Mouse (Mus musculus) liver, embryonic 14.5 days (tissue): ENCODE measurements at regions not wholly inside any gene's neighbourhood (a gene's known extent, or its start where the extent isn't known, plus 50 kb on each side); places are given as distances from the start of the nearest gene placed in this dataset.

Source experiments
- ATAC-seq: fragments of 200-750 bp; cut with Nextera tagmentation; 2 replicates; pipeline ENCODE4 v1.8.0; 2017; ENCODE audit warnings: moderate number of reproducible peaks, mild to moderate bottlenecking, moderate library complexity; ENCODE audit not compliant: insufficient read depth
- DNase-seq, 3 experiments: peaks; one replicate each; pipeline ENCODE4 v3.0.0-alpha.2; 2012 to 2013; ENCODE audit warnings: low read depth in 3 of 3, low spot score in 3 of 3
- H3K27ac ChIP-seq: fragments of 300-500 bp; sonication (generic); 2 replicates; pipeline ENCODE4 v1.5.1; 2014; ENCODE audit warnings: moderate library complexity, mild to moderate bottlenecking, control low read depth, inconsistent platforms
- H3K27me3 ChIP-seq: fragments of 300-500 bp; sonication (generic); 2 replicates; pipeline ENCODE4 v1.6.1; 2014; ENCODE audit warnings: mild to moderate bottlenecking, low read length, moderate library complexity; ENCODE audit not compliant: control insufficient read depth, insufficient read depth
- H3K36me3 ChIP-seq: fragments of 300-500 bp; sonication (generic); replicated peaks from 2 replicates; pipeline ENCODE4 v1.6.1; 2014; ENCODE audit warnings: low read depth; ENCODE audit not compliant: control insufficient read depth, insufficient read depth
- H3K4me1 ChIP-seq, 2 experiments: fragments of 200-500 bp in 1 of 2; fragments of 300-500 bp in 1 of 2; sonication (generic) in 1 of 2; replicated peaks; 2 replicates each; pipeline ENCODE4 v1.6.1; 2012 to 2014; ENCODE audit warnings: antibody characterized with exemption in 1 of 2, inconsistent platforms in 1 of 2, low read length in 1 of 2; ENCODE audit not compliant: control insufficient read depth in 2 of 2, insufficient read depth in 2 of 2
- H3K4me2 ChIP-seq: fragments of 300-500 bp; sonication (generic); 2 replicates; pipeline ENCODE4 v1.6.1; 2014; ENCODE audit warnings: low read depth, mild to moderate bottlenecking, control low read depth, moderate library complexity
- H3K4me3 ChIP-seq, 2 experiments: fragments of 200-500 bp in 1 of 2; fragments of 300-500 bp in 1 of 2; sonication (generic) in 1 of 2; 2 replicates each; pipeline ENCODE4 v1.5.1; 2012 to 2014; ENCODE audit warnings: low read depth in 2 of 2, low read length in 2 of 2, mild to moderate bottlenecking in 2 of 2, control low read depth in 1 of 2, inconsistent platforms in 1 of 2, moderate library complexity in 1 of 2; ENCODE audit not compliant: insufficient read depth in 1 of 2
- H3K9ac ChIP-seq: fragments of 300-500 bp; sonication (generic); replicated peaks from 2 replicates; pipeline ENCODE4 v1.6.1; 2014; ENCODE audit warnings: mild to moderate bottlenecking, control low read depth, moderate library complexity
- H3K9me3 ChIP-seq: fragments of 300-500 bp; sonication (generic); 2 replicates; pipeline ENCODE4 v1.6.1; 2016; ENCODE audit warnings: low read length, mixed read lengths; ENCODE audit not compliant: control insufficient read depth
- CTCF ChIP-seq: IDR thresholded peaks from 2 replicates; pipeline ENCODE4 v1.5.1; 2016; ENCODE audit warnings: antibody characterized with exemption, low read depth, control low read depth
- EP300 ChIP-seq: IDR thresholded peaks from 2 replicates; pipeline ENCODE4 v1.6.1; 2016; ENCODE audit warnings: antibody characterized with exemption, low read depth
- WGBS: fragments of 180-500 bp; shearing (Covaris S2); extraction: QIAGEN DNeasy Blood & Tissue Kit; methylation state at CpG from one replicate; pipeline ENCODE4 v1.1.7; 2014; ENCODE audit not compliant: insufficient replicate concordance; 5-methylcytosine and 5-hydroxymethylcytosine counted together

DNA sequence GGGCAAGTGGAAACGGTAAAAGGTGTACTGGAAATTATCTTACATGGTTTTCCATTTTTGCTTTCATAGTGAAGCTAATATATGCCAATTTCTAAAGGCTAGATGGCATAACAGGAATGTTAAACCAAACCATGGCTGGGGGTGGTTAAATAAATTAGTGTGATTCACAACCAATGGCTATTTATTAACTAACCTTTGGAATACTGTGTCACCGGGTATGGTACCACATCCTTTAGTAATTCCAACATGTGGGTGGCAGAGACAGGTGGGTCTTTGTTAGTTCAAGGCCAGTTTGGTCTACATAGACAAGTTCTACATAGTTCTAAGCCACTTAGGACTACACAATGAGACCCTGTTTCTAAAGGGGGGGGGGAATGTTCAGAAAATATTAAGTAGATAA lies 179.8 kb upstream of the Plxnc1 start:
- Histone ChIP-seq H3K4me1 (no peaks in the 10 kb centered on the region), H3K27ac (no peak overlapping the region), H3K4me3 (no peak overlapping the region), H3K4me2 (no peak overlapping the region), H3K9me3 (no peaks in the 10 kb centered on the region), H3K9ac (no peak overlapping the region), H3K27me3 (no peaks in the 10 kb centered on the region), H3K36me3 (no peaks in the 10 kb centered on the region)
- no peak for TF ChIP-seq CTCF
- no peak for DNase-seq
- no peak for ATAC-seq
- 72% methylated on average over 2 of the region's 2 CpGs for WGBS

DNA sequence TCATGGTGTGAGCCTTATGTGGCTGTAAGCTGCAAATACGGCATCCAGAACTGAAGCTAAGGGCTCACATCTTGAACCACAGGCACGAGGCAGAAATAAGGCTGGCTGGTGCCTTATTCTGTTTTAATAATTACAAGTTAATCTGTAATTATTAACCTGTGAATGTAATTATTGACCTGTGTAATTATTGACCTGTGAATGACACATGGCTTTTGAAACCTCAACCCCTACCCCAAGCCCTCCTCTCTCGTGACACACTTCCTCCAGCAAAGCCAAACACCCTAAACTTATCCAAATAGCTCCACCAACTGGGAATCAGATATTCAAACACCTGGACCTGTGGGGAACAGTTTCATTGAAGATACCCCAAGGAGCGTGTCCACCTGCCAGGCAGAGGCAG lies 175.4 kb upstream of the Plxnc1 start:
- DNase-seq (no peak), ATAC-seq (no peak)
- Histone ChIP-seq H3K4me1 (no peaks in the 10 kb centered on the region), H3K4me3 (no peak overlapping the region), H3K9ac (no peak overlapping the region), H3K9me3 (no peaks in the 10 kb centered on the region), H3K4me2 (no peak overlapping the region), H3K27ac (no peak overlapping the region), H3K27me3 (no peaks in the 10 kb centered on the region), H3K36me3 (no peaks in the 10 kb centered on the region)
- WGBS: 63% methylated on average over 4 of the region's 4 CpGs
- TF ChIP-seq CTCF: no peak
- no peak for TF ChIP-seq EP300

DNA sequence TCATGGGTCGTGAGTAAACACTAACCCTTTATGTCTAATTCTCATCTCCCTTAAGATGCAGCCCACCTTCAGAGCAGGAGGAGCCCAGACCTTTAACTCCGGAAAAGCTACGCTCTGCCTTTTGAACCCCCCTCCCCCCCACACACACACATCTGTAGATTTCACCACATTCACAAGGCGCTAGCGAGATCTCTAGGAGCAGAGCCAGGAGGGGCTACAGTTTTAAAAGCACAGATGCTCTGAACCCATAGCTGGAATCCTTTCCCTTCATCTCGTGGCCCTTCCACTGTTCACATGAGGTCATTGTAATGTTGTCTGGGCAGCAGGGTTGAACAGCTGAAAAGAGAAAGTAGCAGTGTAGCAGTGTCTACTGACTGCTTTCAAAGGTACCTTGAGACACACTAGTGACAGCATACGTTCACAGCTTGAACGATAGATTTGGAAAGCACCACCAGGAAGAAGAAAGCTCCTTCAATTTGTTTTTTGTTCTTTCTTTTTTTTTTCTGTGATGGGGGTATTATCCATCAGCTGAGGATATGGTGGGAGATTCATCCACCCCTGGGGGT lies 174.2 kb upstream of the Plxnc1 start:
- Histone ChIP-seq H3K9ac (no peak overlapping the region), H3K4me1 (no peaks in the 10 kb centered on the region), H3K27me3 (no peaks in the 10 kb centered on the region), H3K9me3 (no peaks in the 10 kb centered on the region), H3K4me3 (no peak overlapping the region), H3K27ac (no peak overlapping the region), H3K4me2 (no peak overlapping the region), H3K36me3 (no peaks in the 10 kb centered on the region)
- no peak for TF ChIP-seq CTCF
- TF ChIP-seq EP300: no peak
- DNase-seq (no peak), ATAC-seq (no peak)
- WGBS: 56% methylated on average over 8 of the region's 8 CpGs

DNA sequence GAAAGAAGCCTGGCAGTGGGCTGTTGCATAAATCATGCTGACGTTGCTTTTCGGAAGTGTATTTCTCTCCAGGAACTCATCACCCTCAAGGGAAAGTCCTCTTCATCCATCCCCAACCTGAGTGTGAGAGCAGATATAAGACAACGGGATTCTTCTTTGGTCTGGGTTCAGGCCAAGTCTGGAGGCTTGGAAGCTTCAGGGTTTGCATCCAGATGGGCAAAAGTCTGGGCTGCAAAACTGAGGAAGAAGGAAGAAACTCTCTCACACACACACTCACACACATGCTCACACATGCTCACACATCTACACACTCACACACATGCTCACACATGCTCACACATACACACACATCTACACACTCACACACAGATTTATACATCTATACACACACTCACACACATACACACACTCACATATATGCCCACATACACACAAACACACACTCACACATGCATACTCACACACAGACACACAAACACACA lies 173.1 kb upstream of the Plxnc1 start:
- H3K27me3 ChIP-seq: no peaks in the 10 kb centered on the region
- 51% methylated on average over 3 of the region's 3 CpGs for WGBS

DNA sequence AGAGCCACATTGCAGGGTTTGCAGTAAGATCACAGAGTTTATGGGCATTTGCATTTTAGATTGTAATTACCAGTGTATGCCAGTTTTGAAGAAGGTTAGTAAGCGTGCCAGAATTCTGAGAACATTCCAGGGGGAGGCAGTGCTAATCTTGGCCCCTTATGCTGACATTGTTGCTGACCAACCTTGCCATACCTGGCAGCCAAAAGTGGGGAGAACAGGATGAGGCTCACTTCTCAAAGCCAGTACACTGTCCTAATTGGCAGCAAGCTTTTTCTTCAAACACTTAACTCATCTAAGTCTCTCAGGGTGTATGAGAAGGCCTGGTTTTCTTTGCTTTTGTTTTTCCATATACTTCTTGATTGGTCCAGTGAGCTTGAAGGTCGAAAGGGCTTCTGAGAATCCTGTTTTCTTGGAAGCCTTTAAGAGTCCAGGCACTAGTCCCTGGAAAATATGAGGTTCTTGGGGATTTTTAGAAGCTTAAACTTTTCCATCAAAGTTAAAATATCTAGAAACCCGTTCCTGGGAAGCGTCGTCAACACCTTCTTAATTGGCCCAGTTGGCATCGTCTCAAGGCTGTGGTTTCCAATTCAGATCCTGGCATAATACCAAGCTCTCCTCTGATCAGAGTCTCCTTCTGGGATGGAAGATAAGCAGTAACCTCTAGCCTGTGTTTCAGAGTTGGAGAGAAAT lies 172.6 kb upstream of the Plxnc1 start:
- Histone ChIP-seq H3K27me3 (no peaks in the 10 kb centered on the region), H3K4me3 (no peak overlapping the region), H3K4me1 (no peaks in the 10 kb centered on the region), H3K4me2 (no peak overlapping the region), H3K36me3 (no peaks in the 10 kb centered on the region), H3K27ac (no peak overlapping the region), H3K9ac (no peak overlapping the region), H3K9me3 (no peaks in the 10 kb centered on the region)
- no peak for TF ChIP-seq EP300
- TF ChIP-seq CTCF: no peak
- DNase-seq (no peak), ATAC-seq (no peak)
- WGBS: 59% methylated on average over 6 of the region's 6 CpGs

More for the DNA sequence above, 173.1 kb upstream of the Plxnc1 start:
- Histone ChIP-seq H3K27ac (no peak overlapping the region), H3K4me3 (no peak overlapping the region), H3K4me2 (no peak overlapping the region), H3K36me3 (no peaks in the 10 kb centered on the region), H3K9me3 (no peaks in the 10 kb centered on the region), H3K9ac (no peak overlapping the region), H3K4me1 (no peaks in the 10 kb centered on the region)
- DNase-seq: no peak
- no peak for TF ChIP-seq EP300
- no peak for TF ChIP-seq CTCF
- ATAC-seq: no peak
